Mouse (Mus musculus): ENCODE data around the gene Gria3. TPM values are rescaled to one million over a fixed set of nuclear protein-coding genes. Genes with fewer than 3 reads are reported as not detected.

Gria3 gene
- polyA plus RNA-seq, 1 experiment from 2014 or later: 9.6 TPM

- Histone ChIP-seq H3K27ac (no peak overlapping the region), H3K9ac (no peak overlapping the region), H3K9me3 (no peaks in the 10 kb centered on the region), H3K4me3 (no peak overlapping the region), H3K27me3 (no peaks in the 10 kb centered on the region), H3K4me1 (no peaks in the 10 kb centered on the region), H3K4me2 (no peak overlapping the region), H3K36me3 (no peaks in the 10 kb centered on the region)
- no peak for ATAC-seq (ENCODE audit: borderline replicate concordance, extremely low read depth, low FRiP score, low TSS enrichment)
- WGBS: 83% methylated on average over 5 of the region's 5 CpGs
These were observed 38.2 kb downstream of the Gria3 start for GRCm38 (mm10) chrX:41438841-41439240.

- Histone ChIP-seq H3K27ac (no peak overlapping the region), H3K4me3 (no peak overlapping the region), H3K4me2 (no peak overlapping the region), H3K36me3 (no peaks in the 10 kb centered on the region), H3K27me3 (no peaks in the 10 kb centered on the region), H3K9ac (no peak overlapping the region), H3K4me1 (no peaks in the 10 kb centered on the region), H3K9me3 (no peaks in the 10 kb centered on the region)
- 32% methylated on average over 1 of the region's 1 CpGs for WGBS
- ATAC-seq (ENCODE audit: borderline replicate concordance, extremely low read depth, low FRiP score, low TSS enrichment): no peak
These were observed 48.2 kb downstream of the Gria3 start for GRCm38 (mm10) chrX:41448876-41449275.

GRCm38 (mm10) chrX:41477486-41477885 lies 76.8 kb downstream of the Gria3 start:
- 77% methylated on average over 2 of the region's 2 CpGs for WGBS

GRCm38 (mm10) chrX:41496528-41496927 lies 95.9 kb downstream of the Gria3 start:
- Histone ChIP-seq H3K4me2 (no peak overlapping the region), H3K36me3 (no peaks in the 10 kb centered on the region), H3K9me3 (no peaks in the 10 kb centered on the region), H3K27me3 (no peaks in the 10 kb centered on the region), H3K4me1 (no peaks in the 10 kb centered on the region), H3K9ac (no peak overlapping the region), H3K27ac (no peak overlapping the region), H3K4me3 (no peak overlapping the region)
- ATAC-seq (ENCODE audit: borderline replicate concordance, extremely low read depth, low FRiP score, low TSS enrichment): peak; percentile 73; the same call in 1 of the 2 replicates
- 49% methylated on average over 4 of the region's 4 CpGs for WGBS

More at GRCm38 (mm10) chrX:41477486-41477885, 76.8 kb downstream of the Gria3 start:
- no peak for ATAC-seq (ENCODE audit: borderline replicate concordance, extremely low read depth, low FRiP score, low TSS enrichment)
- H3K9ac ChIP-seq: no peak overlapping the region
- no peak overlapping the region for H3K4me3 ChIP-seq
- no peaks in the 10 kb centered on the region for H3K4me1 ChIP-seq
- no peak overlapping the region for H3K27ac ChIP-seq
- H3K4me2 ChIP-seq: no peak overlapping the region
- H3K36me3 ChIP-seq: no peaks in the 10 kb centered on the region
- no peaks in the 10 kb centered on the region for H3K27me3 ChIP-seq
- H3K9me3 ChIP-seq: no peaks in the 10 kb centered on the region

- Histone ChIP-seq H3K36me3 (no peaks in the 10 kb centered on the region), H3K4me3 (no peak overlapping the region), H3K4me1 (no peaks in the 10 kb centered on the region), H3K9me3 (no peaks in the 10 kb centered on the region), H3K27me3 (no peaks in the 10 kb centered on the region), H3K27ac (no peak overlapping the region), H3K9ac (no peak overlapping the region), H3K4me2 (no peak overlapping the region)
- ATAC-seq (ENCODE audit: borderline replicate concordance, extremely low read depth, low FRiP score, low TSS enrichment): no peak
- WGBS: 69% methylated on average over 3 of the region's 3 CpGs
These were observed 104.7 kb downstream of the Gria3 start for GRCm38 (mm10) chrX:41505371-41505770.

- Histone ChIP-seq H3K36me3 (no peaks in the 10 kb centered on the region), H3K9ac (no peak overlapping the region), H3K4me1 (no peaks in the 10 kb centered on the region), H3K9me3 (no peaks in the 10 kb centered on the region), H3K27me3 (no peaks in the 10 kb centered on the region), H3K27ac (no peak overlapping the region), H3K4me3 (no peak overlapping the region), H3K4me2 (no peak overlapping the region)
- no peak for ATAC-seq (ENCODE audit: borderline replicate concordance, extremely low read depth, low FRiP score, low TSS enrichment)
- 70% methylated on average over 1 of the region's 1 CpGs for WGBS
These were observed 107.3 kb downstream of the Gria3 start for GRCm38 (mm10) chrX:41507959-41508358.

- no peak overlapping the region for H3K9ac ChIP-seq
- H3K36me3 ChIP-seq: no peaks in the 10 kb centered on the region
- H3K4me3 ChIP-seq: no peak overlapping the region
- no peaks in the 10 kb centered on the region for H3K27me3 ChIP-seq
- no peak overlapping the region for H3K4me2 ChIP-seq
- H3K27ac ChIP-seq: no peak overlapping the region
- 47% methylated on average over 3 of the region's 3 CpGs for WGBS
- no peaks in the 10 kb centered on the region for H3K9me3 ChIP-seq
- no peak for ATAC-seq (ENCODE audit: borderline replicate concordance, extremely low read depth, low FRiP score, low TSS enrichment)
- no peaks in the 10 kb centered on the region for H3K4me1 ChIP-seq
These were observed 114.3 kb downstream of the Gria3 start for GRCm38 (mm10) chrX:41514982-41515381.

- Histone ChIP-seq H3K27me3 (no peaks in the 10 kb centered on the region), H3K9ac (no peak overlapping the region), H3K9me3 (no peaks in the 10 kb centered on the region), H3K4me3 (no peak overlapping the region), H3K4me1 (no peaks in the 10 kb centered on the region), H3K4me2 (no peak overlapping the region), H3K27ac (no peak overlapping the region), H3K36me3 (no peaks in the 10 kb centered on the region)
- ATAC-seq (ENCODE audit: borderline replicate concordance, extremely low read depth, low FRiP score, low TSS enrichment): no peak
- 64% methylated on average over 2 of the region's 2 CpGs for WGBS
These were observed 131.9 kb downstream of the Gria3 start for GRCm38 (mm10) chrX:41532511-41532910.

GRCm38 (mm10) chrX:41535886-41536285 lies 135.2 kb downstream of the Gria3 start:
- Histone ChIP-seq H3K9me3 (no peaks in the 10 kb centered on the region), H3K4me2 (no peak overlapping the region), H3K27me3 (no peaks in the 10 kb centered on the region), H3K4me1 (no peaks in the 10 kb centered on the region), H3K9ac (no peak overlapping the region), H3K27ac (no peak overlapping the region), H3K4me3 (no peak overlapping the region), H3K36me3 (no peaks in the 10 kb centered on the region)
- ATAC-seq (ENCODE audit: borderline replicate concordance, extremely low read depth, low FRiP score, low TSS enrichment): no peak
- WGBS: 60% methylated on average over 2 of the region's 2 CpGs

- WGBS: 60% methylated on average over 6 of the region's 6 CpGs
- Histone ChIP-seq H3K4me1 (no peaks in the 10 kb centered on the region), H3K36me3 (no peaks in the 10 kb centered on the region), H3K9me3 (no peaks in the 10 kb centered on the region), H3K27me3 (no peaks in the 10 kb centered on the region), H3K9ac (no peak overlapping the region), H3K27ac (no peak overlapping the region), H3K4me2 (no peak overlapping the region), H3K4me3 (no peak overlapping the region)
- ATAC-seq (ENCODE audit: borderline replicate concordance, extremely low read depth, low FRiP score, low TSS enrichment): no peak
These were observed 161.8 kb downstream of the Gria3 start for GRCm38 (mm10) chrX:41562296-41563060.

GRCm38 (mm10) chrX:41564898-41565297 lies 164.2 kb downstream of the Gria3 start:
- Histone ChIP-seq H3K4me2 (no peak overlapping the region), H3K9ac (no peak overlapping the region), H3K36me3 (no peaks in the 10 kb centered on the region), H3K4me1 (no peaks in the 10 kb centered on the region), H3K4me3 (no peak overlapping the region), H3K27ac (no peak overlapping the region), H3K9me3 (no peaks in the 10 kb centered on the region), H3K27me3 (no peaks in the 10 kb centered on the region)
- 75% methylated on average over 2 of the region's 2 CpGs for WGBS
- no peak for ATAC-seq (ENCODE audit: borderline replicate concordance, extremely low read depth, low FRiP score, low TSS enrichment)

GRCm38 (mm10) chrX:41573079-41573478 lies 172.4 kb downstream of the Gria3 start:
- Histone ChIP-seq H3K27ac (no peak overlapping the region), H3K4me2 (no peak overlapping the region), H3K36me3 (no peaks in the 10 kb centered on the region), H3K9ac (no peak overlapping the region), H3K4me3 (no peak overlapping the region), H3K4me1 (no peaks in the 10 kb centered on the region), H3K9me3 (no peaks in the 10 kb centered on the region), H3K27me3 (no peaks in the 10 kb centered on the region)
- no peak for ATAC-seq (ENCODE audit: borderline replicate concordance, extremely low read depth, low FRiP score, low TSS enrichment)
- WGBS: 59% methylated on average over 1 of the region's 1 CpGs
